In genomic region chr2:116769186-116769585, GRCm38 (mm10) we compare ENCODE assay signal across 18 mouse cellular contexts.
DNase-seq lines count a peak whose midpoint lies in the region; ATAC-seq and TF ChIP-seq lines count a peak whose summit lies in the region.
"Had no signal": no experiment of that assay in that cellular context is flagged by ENCODE, and none has a peak within 500 bp of the region (broad histone marks: within the 10 kb centered on the region; RNA-seq: fewer than 3 reads in every experiment).

No protein-coding gene starts in this region.

- no peaks in the 10 kb centered on the region; the same call in 1 of the 2 replicates for H3K4me1 ChIP-seq in heart, postnatal 0 days (ENCODE audit: control insufficient read depth, insufficient read depth)
- no peaks in the 10 kb centered on the region for H3K4me1 ChIP-seq in lung, embryonic 14.5 days (ENCODE audit: insufficient read depth)
- H3K4me1 ChIP-seq in cortical plate, adult 2 months (ENCODE audit: control insufficient read depth, insufficient read depth, low read length): no peaks in the 10 kb centered on the region
- H3K4me1 ChIP-seq in limb, embryonic 10.5 days: peaks cover 4% of the 10 kb centered on the region; the same call in 1 of the 2 replicates
- H3K4me1 ChIP-seq: midbrain, embryonic 12.5 days had no signal

- no peak for TF ChIP-seq EP300 in heart, postnatal 0 days (IDR thresholded peaks at IDR 0.05; ENCODE audit: low read depth)

- TF ChIP-seq POLR2A in cortical plate, adult 2 months (IDR thresholded peaks at IDR 0.05; ENCODE audit: extremely low read depth, insufficient read depth, low read length): no peak

- H3K9ac ChIP-seq in heart, postnatal 0 days (replicated peaks; ENCODE audit: low read depth, low read length): no peak overlapping the region
- H3K9ac ChIP-seq in lung, embryonic 14.5 days: no peak overlapping the region
- H3K9ac ChIP-seq: liver, embryonic 14.5 days; midbrain, embryonic 12.5 days had no signal

- H3K4me3 ChIP-seq in heart, postnatal 0 days (ENCODE audit: low read depth, low read length): no peak overlapping the region
- H3K4me3 ChIP-seq in lung, embryonic 14.5 days (ENCODE audit: low read depth, low read length): no peak overlapping the region
- no peak overlapping the region for H3K4me3 ChIP-seq in cortical plate, adult 2 months (ENCODE audit: insufficient read depth, low read length)
- H3K4me3 ChIP-seq in limb, embryonic 10.5 days: no peak overlapping the region
- H3K4me3 ChIP-seq: erythroblast, embryonic 14.5 days; midbrain, embryonic 12.5 days had no signal

- H3K9me3 ChIP-seq in heart, postnatal 0 days (replicated peaks; ENCODE audit: control insufficient read depth, low read length): no peaks in the 10 kb centered on the region
- H3K9me3 ChIP-seq in lung, embryonic 14.5 days (ENCODE audit: low read depth, low read length): no peaks in the 10 kb centered on the region
- H3K9me3 ChIP-seq in limb, embryonic 10.5 days (replicated peaks): no peaks in the 10 kb centered on the region
- H3K9me3 ChIP-seq: midbrain, embryonic 12.5 days had no signal

- peak; percentile 21 for DNase-seq in embryo, embryonic 11 days
- no peak for DNase-seq in embryo, embryonic 9.5 days (ENCODE audit: extremely low spot score)
- no peak for DNase-seq in heart, postnatal 0 days (ENCODE audit: low spot score)
- no peak for DNase-seq in heart, postnatal 4 days
- peak; percentile 17 for DNase-seq in lung, embryonic 14.5 days
- DNase-seq in lung, postnatal 4 days: no peak
- no peak for DNase-seq in limb, embryonic 10.5 days (ENCODE audit: low spot score)
- DNase-seq: adrenal gland, postnatal 10 days; cerebellum, adult 2 months; layer of hippocampus, postnatal 36 days; lung, postnatal 36 days; right cerebral cortex, postnatal 25 days; thymus, postnatal 4 days had no signal

- WGBS in heart, postnatal 0 days: 66% methylated on average over 4 of the region's 4 CpGs
- 71% methylated on average over 4 of the region's 4 CpGs for WGBS in lung, embryonic 14.5 days
- 80% methylated on average over 4 of the region's 4 CpGs for WGBS in limb, embryonic 10.5 days

- ATAC-seq in heart, postnatal 0 days (ENCODE audit: insufficient read depth, low read depth): no peak
- no peak for ATAC-seq in lung, embryonic 14.5 days (ENCODE audit: insufficient read depth)
- ATAC-seq: inflammation-experienced regulatory T-cells, adult 6 months had no signal

- no peak overlapping the region for H3K4me2 ChIP-seq in heart, postnatal 0 days (ENCODE audit: low read depth, low read length)
- H3K4me2 ChIP-seq in lung, embryonic 14.5 days: no peak overlapping the region
- H3K4me2 ChIP-seq: midbrain, embryonic 12.5 days had no signal

- TF ChIP-seq CTCF in heart, postnatal 0 days (IDR thresholded peaks at IDR 0.05; ENCODE audit: low read depth): peak; percentile 28
- peak; percentile 44; the same call in 1 of the 2 replicates for TF ChIP-seq CTCF in lung, embryonic 14.5 days (IDR thresholded peaks at IDR 0.05; ENCODE audit: low read depth)
- 0 out of 2 replicates have a peak, but pooled peaks have one; percentile 19 for TF ChIP-seq CTCF in cortical plate, adult 2 months (IDR thresholded peaks at IDR 0.05; ENCODE audit: extremely low read depth, insufficient read depth, low read length)

- no peaks in the 10 kb centered on the region for H3K36me3 ChIP-seq in heart, postnatal 0 days (replicated peaks; ENCODE audit: control insufficient read depth, insufficient read depth, low read length)
- H3K36me3 ChIP-seq in lung, embryonic 14.5 days (ENCODE audit: insufficient read depth): no peaks in the 10 kb centered on the region
- no peaks in the 10 kb centered on the region for H3K36me3 ChIP-seq in limb, embryonic 10.5 days
- H3K36me3 ChIP-seq: midbrain, embryonic 12.5 days had no signal

- H3K27me3 ChIP-seq in heart, postnatal 0 days (ENCODE audit: control insufficient read depth, insufficient read depth, low read length): 0 out of 2 replicates have a peak, but pooled peaks cover 5% of the 10 kb centered on the region
- no peaks in the 10 kb centered on the region for H3K27me3 ChIP-seq in lung, embryonic 14.5 days (ENCODE audit: insufficient read depth, low read length)
- H3K27me3 ChIP-seq in limb, embryonic 10.5 days (ENCODE audit: low read depth, poor library complexity, severe bottlenecking): no peaks in the 10 kb centered on the region
- H3K27me3 ChIP-seq: midbrain, embryonic 12.5 days had no signal

- H3K27ac ChIP-seq in heart, postnatal 0 days (ENCODE audit: low read depth): no peak overlapping the region
- no peak overlapping the region for H3K27ac ChIP-seq in lung, embryonic 14.5 days (ENCODE audit: low read depth)
- H3K27ac ChIP-seq in cortical plate, adult 2 months (ENCODE audit: insufficient read depth, low read length): no peak overlapping the region
- H3K27ac ChIP-seq in limb, embryonic 10.5 days: no peak overlapping the region
- H3K27ac ChIP-seq: liver, embryonic 14.5 days; midbrain, embryonic 12.5 days had no signal

Comparison
In these comparisons a context has a peak if more than half of its experiments do, and no peak if none do; other contexts are left out.
1. DNase-seq: peak in embryo, embryonic 11 days (single experiment) and lung, embryonic 14.5 days (single experiment); none in embryo, embryonic 9.5 days (single experiment), heart, postnatal 0 days (single experiment), heart, postnatal 4 days (single experiment), lung, postnatal 4 days (0 of 2) and limb, embryonic 10.5 days (single experiment).
2. Peak in every context shown above with its lines, with median percentiles within 50 percentile points of each other: CTCF ChIP-seq.